ENCODE assay signal across 7 mouse cellular contexts in the genomic region with DNA sequence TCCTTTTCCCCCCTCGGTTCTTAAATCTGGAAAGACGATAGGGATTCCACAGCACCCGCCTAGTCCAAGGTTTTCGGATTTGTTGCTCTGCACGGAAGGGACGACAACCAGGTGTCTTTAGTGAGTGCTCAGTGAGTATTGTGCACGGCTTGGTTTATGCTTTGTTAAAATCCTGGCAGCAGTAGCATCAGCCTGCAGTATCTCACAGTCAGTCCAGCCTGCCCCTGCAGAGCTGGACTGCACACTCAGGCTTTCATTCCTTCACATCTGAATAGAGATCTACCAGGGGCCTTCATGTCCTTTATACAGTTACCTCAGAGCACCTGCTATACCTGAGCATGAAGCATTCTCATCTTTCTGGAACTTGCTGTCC. TPM values are rescaled to one million over a fixed set of nuclear protein-coding genes. Genes with fewer than 3 reads are reported as not detected.
DNase-seq lines count a peak whose midpoint lies in the region; ATAC-seq and TF ChIP-seq lines count a peak whose summit lies in the region.

No protein-coding gene starts in this region.

- TF ChIP-seq POLR2A in limb, embryonic 14.5 days (IDR thresholded peaks at IDR 0.05; ENCODE audit: borderline replicate concordance, extremely low read depth, insufficient read depth, insufficient read length): no peak

- peak overlapping the region; percentile 63 for H3K9ac ChIP-seq in lung, postnatal 0 days (replicated peaks; ENCODE audit: low read depth)
- H3K9ac ChIP-seq in limb, embryonic 14.5 days (ENCODE audit: low read depth, low read length, severe bottlenecking): peak overlapping the region; percentile 69
- H3K9ac ChIP-seq in stomach, embryonic 14.5 days (replicated peaks; ENCODE audit: low read depth, low read length): peak overlapping the region; percentile 47

- no peak overlapping the region for H3K27ac ChIP-seq in lung, postnatal 0 days (ENCODE audit: low read length)
- H3K27ac ChIP-seq in limb, embryonic 14.5 days (replicated peaks; ENCODE audit: low read depth, low read length): no peak overlapping the region
- H3K27ac ChIP-seq in stomach, embryonic 14.5 days (ENCODE audit: low read length): no peak overlapping the region; the same call in 1 of the 2 replicates

- H3K4me1 ChIP-seq in lung, postnatal 0 days (ENCODE audit: insufficient read depth, low read depth, low read length): no peaks in the 10 kb centered on the region
- peaks cover 4% of the 10 kb centered on the region; the same call in 1 of the 2 replicates for H3K4me1 ChIP-seq in limb, embryonic 14.5 days (ENCODE audit: control insufficient read depth, insufficient read depth, low read length)
- H3K4me1 ChIP-seq in stomach, embryonic 14.5 days (ENCODE audit: control insufficient read depth, insufficient read depth, low read length): peaks cover 11% of the 10 kb centered on the region

- TF ChIP-seq EP300 in lung, postnatal 0 days (IDR thresholded peaks at IDR 0.05): no peak

- TF ChIP-seq CTCF in lung, postnatal 0 days (IDR thresholded peaks at IDR 0.05): no peak

- WGBS in lung, postnatal 0 days: under 1% methylated on average over 7 of the region's 7 CpGs
- WGBS in limb, embryonic 14.5 days: 1% methylated on average over 7 of the region's 7 CpGs
- WGBS in stomach, embryonic 14.5 days: under 1% methylated on average over 7 of the region's 7 CpGs

- peak overlapping the region; percentile 82 for H3K4me2 ChIP-seq in lung, postnatal 0 days (replicated peaks; ENCODE audit: low read depth, low read length)
- H3K4me2 ChIP-seq in limb, embryonic 14.5 days (replicated peaks; ENCODE audit: low read depth, low read length, severe bottlenecking): peak overlapping the region; percentile 69
- H3K4me2 ChIP-seq in stomach, embryonic 14.5 days (replicated peaks; ENCODE audit: low read depth, low read length): peak overlapping the region; percentile 78

- no peak for DNase-seq in lung, postnatal 0 days (ENCODE audit: low spot score)
- DNase-seq in lung, postnatal 14 days: no peak
- DNase-seq in limb, embryonic 14.5 days (ENCODE audit: low spot score): no peak
- DNase-seq in thymus, postnatal 14 days: no peak
- DNase-seq in layer of hippocampus, postnatal 36 days: no peak

- no peaks in the 10 kb centered on the region for H3K27me3 ChIP-seq in lung, postnatal 0 days (replicated peaks; ENCODE audit: insufficient read depth, low read length)
- H3K27me3 ChIP-seq in limb, embryonic 14.5 days (ENCODE audit: control insufficient read depth, insufficient read depth, low read length): no peaks in the 10 kb centered on the region
- no peaks in the 10 kb centered on the region for H3K27me3 ChIP-seq in stomach, embryonic 14.5 days (ENCODE audit: control insufficient read depth, insufficient read depth, low read length)

- H3K9me3 ChIP-seq in lung, postnatal 0 days (ENCODE audit: low read length): no peaks in the 10 kb centered on the region
- H3K9me3 ChIP-seq in limb, embryonic 14.5 days (ENCODE audit: control insufficient read depth, low read length): no peaks in the 10 kb centered on the region
- no peaks in the 10 kb centered on the region for H3K9me3 ChIP-seq in stomach, embryonic 14.5 days (ENCODE audit: control insufficient read depth, low read depth, low read length)

- H3K4me3 ChIP-seq in lung, postnatal 0 days (ENCODE audit: low read depth, low read length): peak overlapping the region; percentile 72
- H3K4me3 ChIP-seq in limb, embryonic 14.5 days (replicated peaks; ENCODE audit: low read length): peak overlapping the region; percentile 64
- peak overlapping the region; percentile 71 for H3K4me3 ChIP-seq in stomach, embryonic 14.5 days (ENCODE audit: low read depth, low read length)

- no peaks in the 10 kb centered on the region for H3K36me3 ChIP-seq in lung, postnatal 0 days (ENCODE audit: insufficient read depth, low read length)
- H3K36me3 ChIP-seq in limb, embryonic 14.5 days (ENCODE audit: control insufficient read depth, insufficient read depth, low read length): no peaks in the 10 kb centered on the region; the same call in 1 of the 2 replicates
- H3K36me3 ChIP-seq in stomach, embryonic 14.5 days (ENCODE audit: control insufficient read depth, insufficient read depth, low read length): peaks cover 4% of the 10 kb centered on the region; the same call in 1 of the 2 replicates

- peak; percentile 33 for ATAC-seq in lung, postnatal 0 days
- peak; percentile 43 for ATAC-seq in erythroblast, adult 5-6 weeks (replicated peaks; ENCODE audit: low FRiP score, poor library complexity, severe bottlenecking)
- peak; percentile 20 for ATAC-seq in limb, embryonic 14.5 days (ENCODE audit: low FRiP score, low read depth)
- ATAC-seq in stomach, embryonic 14.5 days (ENCODE audit: insufficient number of reproducible peaks, insufficient read depth, low FRiP score, low read depth): no peak; the same call in 1 of the 2 replicates

RNA-seq across cellular contexts. Expression of gene Ppt1, which starts 0.3 kb away (rescaled TPM):
- 39.0 and 39.1 TPM in 2 replicates for polyA plus RNA-seq in lung, postnatal 0 days (2015; fragmentation: Nextera tagmentation; extraction: Ambion mirVana)
- 33.6 and 48.4 TPM in 2 replicates for total RNA-seq in erythroblast, adult 5-6 weeks (2015; ENCODE audit: low replicate concordance)
- total RNA-seq in erythroblast, adult 5-6 weeks (2017; ENCODE audit: low replicate concordance): 12.9 and 14.9 TPM in 2 replicates
- polyA plus RNA-seq in limb, embryonic 14.5 days (2012; rRNA removed): 58.1 and 68.8 TPM in 2 replicates
- polyA plus RNA-seq in limb, embryonic 14.5 days (2014; fragmentation: Nextera tagmentation; extraction: Ambion mirVana): 76.0 and 79.5 TPM in 2 replicates
- polyA plus RNA-seq in stomach, embryonic 14.5 days (2014; fragmentation: Nextera tagmentation; extraction: Ambion mirVana): 86.5 and 100 TPM in 2 replicates
- 10 to 100 TPM; 81.6 to 82.9 TPM for total RNA-seq in layer of hippocampus, postnatal 36 days (2021)

RNA-seq across cellular contexts. Expression of gene Cap1, which starts 49.5 kb away (rescaled TPM):
- 66.8 and 66.9 TPM in 2 replicates for polyA plus RNA-seq in lung, postnatal 0 days (2015; fragmentation: Nextera tagmentation; extraction: Ambion mirVana)
- total RNA-seq in erythroblast, adult 5-6 weeks (2015; ENCODE audit: low replicate concordance): 77.8 and 106 TPM in 2 replicates
- total RNA-seq in erythroblast, adult 5-6 weeks (2017; ENCODE audit: low replicate concordance): 76.8 and 86.9 TPM in 2 replicates
- polyA plus RNA-seq in limb, embryonic 14.5 days (2012; rRNA removed): 86.6 and 95.8 TPM in 2 replicates
- 68.0 and 73.5 TPM in 2 replicates for polyA plus RNA-seq in limb, embryonic 14.5 days (2014; fragmentation: Nextera tagmentation; extraction: Ambion mirVana)
- 84.3 and 89.9 TPM in 2 replicates for polyA plus RNA-seq in stomach, embryonic 14.5 days (2014; fragmentation: Nextera tagmentation; extraction: Ambion mirVana)
- 100 to 1,000 TPM; 305 to 314 TPM for total RNA-seq in layer of hippocampus, postnatal 36 days (2021)
